In the genomic region with DNA sequence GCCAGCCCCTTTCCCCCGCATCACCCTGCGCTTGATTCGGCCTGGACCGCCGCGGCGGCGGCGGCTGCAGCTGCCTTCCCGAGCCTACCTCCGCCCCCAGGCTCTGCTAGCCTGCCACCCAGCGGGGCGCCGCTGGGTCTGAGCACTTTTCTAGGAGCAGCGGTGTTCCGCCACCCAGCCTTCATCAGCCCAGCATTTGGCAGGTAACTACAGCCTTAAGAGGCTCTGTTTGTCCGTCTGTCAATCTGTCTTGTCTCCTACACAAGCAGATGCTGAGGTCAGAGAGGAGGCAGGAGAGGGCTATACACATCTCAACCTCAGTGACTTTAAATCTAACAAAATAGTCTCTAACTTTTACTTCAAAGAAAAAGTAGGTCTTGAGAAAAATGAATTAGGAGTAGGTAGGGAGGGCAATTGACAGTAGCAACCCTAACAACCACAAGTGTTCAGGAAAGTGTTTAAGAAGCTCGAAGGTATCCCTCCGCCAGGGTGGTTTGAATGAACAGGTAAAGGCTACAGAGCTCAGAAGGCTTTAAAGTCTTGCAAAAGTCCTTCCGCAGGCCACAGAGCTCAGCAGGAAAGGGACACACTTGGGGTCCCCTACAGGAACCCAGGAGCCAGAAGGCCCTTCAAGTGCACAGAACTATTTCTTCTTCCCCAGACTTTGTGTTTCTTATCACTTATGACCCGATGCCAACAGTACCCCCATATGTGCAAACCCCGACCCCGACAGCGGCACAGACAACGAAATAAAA, we compare ENCODE assay signal across 17 mouse cellular contexts. TPM values are rescaled to one million over a fixed set of nuclear protein-coding genes. Genes with fewer than 3 reads are reported as not detected.
DNase-seq lines count a peak whose midpoint lies in the region; ATAC-seq lines count a peak whose summit lies in the region.
"Had no signal": no experiment of that assay in that cellular context is flagged by ENCODE, and none has a peak within 500 bp of the region (broad histone marks: within the 10 kb centered on the region; RNA-seq: fewer than 3 reads in every experiment).

No protein-coding gene starts in this region.

- no peak overlapping the region for H3K9ac ChIP-seq in hindbrain, embryonic 11.5 days (ENCODE audit: low read depth, low read length)
- H3K9ac ChIP-seq in hindbrain, embryonic 14.5 days, result no peak overlapping the region
- H3K9ac ChIP-seq in limb, embryonic 12.5 days (replicated peaks), result no peak overlapping the region
- H3K9ac ChIP-seq: hindbrain, embryonic 15.5 days; lung, embryonic 15.5 days; neural tube, embryonic 13.5 days had no signal

- 13% methylated on average over 11 of the region's 25 CpGs for WGBS in hindbrain, embryonic 11.5 days
- 15% methylated on average over 25 of the region's 25 CpGs for WGBS in hindbrain, embryonic 14.5 days
- WGBS in forebrain, embryonic 10.5 days, result 16% methylated on average over 20 of the region's 25 CpGs
- 18% methylated on average over 25 of the region's 25 CpGs for WGBS in limb, embryonic 12.5 days

- no peak overlapping the region for H3K4me3 ChIP-seq in hindbrain, embryonic 11.5 days (ENCODE audit: low read depth, low read length)
- H3K4me3 ChIP-seq in hindbrain, embryonic 14.5 days (replicated peaks; ENCODE audit: low read length), result no peak overlapping the region
- H3K4me3 ChIP-seq in forebrain, embryonic 10.5 days, result peak overlapping the region; percentile 65
- peak overlapping the region; percentile 11; the same call in 1 of the 2 replicates for H3K4me3 ChIP-seq in limb, embryonic 12.5 days (replicated peaks)
- H3K4me3 ChIP-seq: heart, embryonic 10.5 days; hindbrain, embryonic 15.5 days; lung, embryonic 15.5 days; neural tube, embryonic 13.5 days had no signal

- no peak overlapping the region for H3K27ac ChIP-seq in hindbrain, embryonic 11.5 days (ENCODE audit: low read depth, low read length)
- no peak overlapping the region for H3K27ac ChIP-seq in hindbrain, embryonic 14.5 days
- peak overlapping the region; percentile 85 for H3K27ac ChIP-seq in forebrain, embryonic 10.5 days
- H3K27ac ChIP-seq in limb, embryonic 12.5 days, result no peak overlapping the region
- H3K27ac ChIP-seq: heart, embryonic 10.5 days; hindbrain, embryonic 15.5 days; lung, embryonic 15.5 days; neural tube, embryonic 13.5 days had no signal

- H3K4me1 ChIP-seq in hindbrain, embryonic 11.5 days (replicated peaks; ENCODE audit: control insufficient read depth, insufficient read depth, low read length), result no peaks in the 10 kb centered on the region
- no peaks in the 10 kb centered on the region for H3K4me1 ChIP-seq in hindbrain, embryonic 14.5 days (replicated peaks; ENCODE audit: control insufficient read depth, insufficient read depth, low read length)
- H3K4me1 ChIP-seq in forebrain, embryonic 10.5 days, result peaks cover 64% of the 10 kb centered on the region
- H3K4me1 ChIP-seq in limb, embryonic 12.5 days (replicated peaks), result no peaks in the 10 kb centered on the region; the same call in 1 of the 2 replicates

- H3K36me3 ChIP-seq in hindbrain, embryonic 11.5 days (ENCODE audit: control insufficient read depth, insufficient read depth, low read length), result no peaks in the 10 kb centered on the region
- no peaks in the 10 kb centered on the region for H3K36me3 ChIP-seq in hindbrain, embryonic 14.5 days (replicated peaks; ENCODE audit: control insufficient read depth, insufficient read depth)
- H3K36me3 ChIP-seq in forebrain, embryonic 10.5 days (replicated peaks), result peaks cover 11% of the 10 kb centered on the region
- H3K36me3 ChIP-seq in limb, embryonic 12.5 days, result no peaks in the 10 kb centered on the region
- H3K36me3 ChIP-seq: heart, embryonic 10.5 days; hindbrain, embryonic 15.5 days; lung, embryonic 15.5 days; neural tube, embryonic 13.5 days had no signal

- no peak overlapping the region for H3K4me2 ChIP-seq in hindbrain, embryonic 11.5 days (replicated peaks; ENCODE audit: low read depth, low read length)
- H3K4me2 ChIP-seq in hindbrain, embryonic 14.5 days (replicated peaks), result no peak overlapping the region
- H3K4me2 ChIP-seq in limb, embryonic 12.5 days, result 0 out of 2 replicates have a peak overlapping the region, but pooled peaks have one; percentile 19
- H3K4me2 ChIP-seq: hindbrain, embryonic 15.5 days; lung, embryonic 15.5 days; neural tube, embryonic 13.5 days had no signal

- no peak for ATAC-seq in hindbrain, embryonic 11.5 days (ENCODE audit: low FRiP score)
- no peak for ATAC-seq in hindbrain, embryonic 14.5 days (ENCODE audit: low FRiP score)
- no peak for ATAC-seq in limb, embryonic 12.5 days (ENCODE audit: insufficient number of reproducible peaks, insufficient read depth, low FRiP score, low TSS enrichment, low read depth)
- ATAC-seq in megakaryocyte progenitor cell, adult 5-6 weeks (replicated peaks; ENCODE audit: poor library complexity), result no peak

- peaks cover 75% of the 10 kb centered on the region for H3K27me3 ChIP-seq in hindbrain, embryonic 11.5 days (ENCODE audit: control insufficient read depth, insufficient read depth, low read length)
- H3K27me3 ChIP-seq in hindbrain, embryonic 14.5 days (ENCODE audit: control insufficient read depth, insufficient read depth, low read length), result peaks cover 77% of the 10 kb centered on the region
- peaks cover 100% of the 10 kb centered on the region for H3K27me3 ChIP-seq in forebrain, embryonic 10.5 days (ENCODE audit: poor library complexity, severe bottlenecking)
- H3K27me3 ChIP-seq in limb, embryonic 12.5 days, result peaks cover 92% of the 10 kb centered on the region

- no peaks in the 10 kb centered on the region for H3K9me3 ChIP-seq in hindbrain, embryonic 11.5 days (ENCODE audit: control insufficient read depth, low read length)
- no peaks in the 10 kb centered on the region for H3K9me3 ChIP-seq in hindbrain, embryonic 14.5 days (ENCODE audit: control insufficient read depth, low read length)
- no peaks in the 10 kb centered on the region for H3K9me3 ChIP-seq in forebrain, embryonic 10.5 days
- no peaks in the 10 kb centered on the region for H3K9me3 ChIP-seq in limb, embryonic 12.5 days
- H3K9me3 ChIP-seq: heart, embryonic 10.5 days; hindbrain, embryonic 15.5 days; lung, embryonic 15.5 days; neural tube, embryonic 13.5 days had no signal

- peak; percentile 30 for DNase-seq in hindbrain, embryonic 11.5 days (ENCODE audit: low spot score)
- no peak for DNase-seq in hindbrain, embryonic 14.5 days (ENCODE audit: low spot score)
- peak; percentile 10 for DNase-seq in ES-CJ7 (ENCODE audit: low read depth, low spot score)
- DNase-seq in forebrain, embryonic 10.5 days (ENCODE audit: extremely low spot score, low spot score), result no peak
- DNase-seq in right cerebral cortex, postnatal 25 days, result no peak
- DNase-seq: cerebellum, adult 2 months; gastrocnemius, postnatal 14 days; kidney, adult 8-10 months; right cerebral cortex, adult 18-20 months had no signal

RNA-seq across cellular contexts. Expression of gene Arx, which starts 8.7 kb away (rescaled TPM):
- 1.3 and 2.0 TPM in 2 replicates for polyA plus RNA-seq in hindbrain, embryonic 11.5 days (2014; fragmentation: Nextera tagmentation; extraction: Ambion mirVana)
- 1.3 and 1.5 TPM in 2 replicates for polyA plus RNA-seq in hindbrain, embryonic 14.5 days (2014; fragmentation: Nextera tagmentation; extraction: Ambion mirVana)
- polyA plus RNA-seq in forebrain, embryonic 10.5 days (2016; fragmentation: Nextera tagmentation; extraction: Ambion mirVana), result 22.1 and 24.6 TPM in 2 replicates
- 0.61 and 0.76 TPM in 2 replicates for polyA plus RNA-seq in limb, embryonic 12.5 days (2016; fragmentation: Nextera tagmentation; extraction: Ambion mirVana)
- 0.10 TPM in 1 of 2 replicates, not detected in the other for total RNA-seq in megakaryocyte progenitor cell, adult 5-6 weeks (2015)
- total RNA-seq in megakaryocyte progenitor cell, adult 5-6 weeks (2017), result not detected in 2 replicates
- total RNA-seq: liver, adult 2 months; megakaryocyte-erythroid progenitor cell, adult 5-6 weeks had no signal
- polyA plus RNA-seq: cerebellum, adult 2 months; liver, adult 2 months; lung, embryonic 15.5 days had no signal

Comparison
In these comparisons a context has a peak if more than half of its experiments do, and no peak if none do; other contexts are left out.
1. DNase-seq: peak in hindbrain, embryonic 11.5 days (single experiment) and ES-CJ7 (single experiment); none in hindbrain, embryonic 14.5 days (single experiment), forebrain, embryonic 10.5 days (single experiment) and right cerebral cortex, postnatal 25 days (single experiment).
2. H3K4me3 ChIP-seq: peak in forebrain, embryonic 10.5 days (single experiment) and limb, embryonic 12.5 days (single experiment); none in hindbrain, embryonic 11.5 days (single experiment) and hindbrain, embryonic 14.5 days (single experiment).